Mouse (Mus musculus): ENCODE results near the gene Tceal1. TPM values are rescaled to one million over a fixed set of nuclear protein-coding genes. Genes with fewer than 3 reads are reported as not detected.
"Not testable (repeated sequence)": the region's sequence is repeated elsewhere in the genome, so short reads cannot be mapped to it uniquely, and the experiment has no call there.

Gene Tceal1
- total RNA-seq (2021): 10 to 100 TPM; 14.1 to 16.6 TPM
- long read RNA-seq, experiment 1, transcript Tceal1-201 (2 exons, 2,803 nt): major isoform, 16 of 18 reads
- long read RNA-seq, experiment 1, partial matches to known transcripts: 0 of 18 reads
- long read RNA-seq, experiment 1, other reads (novel, unspliced or antisense): 2 of 18 reads
- long read RNA-seq, experiment 2, transcript Tceal1-201 (2 exons, 2,803 nt): major isoform, 11 of 17 reads
- long read RNA-seq, experiment 2, partial matches to known transcripts: 1 of 17 reads
- long read RNA-seq, experiment 2, other reads (novel, unspliced or antisense): 5 of 17 reads

GRCm38 (mm10) chrX:136707446-136708167 is at the start of gene Tceal1:
TSS of gene Tceal1 (plus strand) at chrX:136707982.
- DNase-seq (ENCODE audit: extremely low spot score in 1 of 2, low spot score in 2 of 2): peak; percentile 51 to 62
- Histone ChIP-seq H3K27ac (peak within 1 kb of the TSS; percentile 66), H3K4me3 (peak within 1 kb of the TSS; percentile 54)
- intact Hi-C loops (cut with DNase I): loop anchor here (1.0 to 2.0 kb wide), 2 partner anchors 34 to 37 kb away; no protein-coding TSS in a partner anchor
- TF ChIP-seq CTCF (IDR thresholded peaks at IDR 0.05): no peak

GRCm38 (mm10) chrX:136666281-136666706 is 41.5 kb upstream of the Tceal1 start:
- Histone ChIP-seq H3K4me3 (peak overlapping the region; percentile 49), H3K27ac (peak overlapping the region; percentile 92)
- no peak for TF ChIP-seq CTCF (IDR thresholded peaks at IDR 0.05)
- intact Hi-C loops (cut with DNase I): loop anchor here (5.0 kb wide), 1 partner anchor 76 kb away; the partner anchor contains the start of gene Morf4l2
- peak; percentile 20 to 60 for DNase-seq (ENCODE audit: extremely low spot score in 1 of 2, low spot score in 2 of 2)

GRCm38 (mm10) chrX:136666762-136667464 is 40.9 kb upstream of the Tceal1 start:
- Histone ChIP-seq H3K27ac (peak overlapping the region; percentile 92), H3K4me3 (peak overlapping the region; percentile 49)
- DNase-seq (ENCODE audit: extremely low spot score in 1 of 2, low spot score in 2 of 2): peak; percentile 10 to 11
- intact Hi-C loops (cut with DNase I): loop anchor here (5.0 kb wide), 1 partner anchor 75 kb away; the partner anchor contains the start of gene Morf4l2

- DNase-seq (ENCODE audit: extremely low spot score in 1 of 2, low spot score in 2 of 2): no peak
- Histone ChIP-seq H3K4me3 (no peak overlapping the region), H3K27ac (no peak overlapping the region)
- intact Hi-C loops (cut with DNase I): loop anchor here (5.0 kb wide), 1 partner anchor 74 kb away; the partner anchor contains the start of gene Morf4l2
- no peak for TF ChIP-seq CTCF (IDR thresholded peaks at IDR 0.05)
Observed at GRCm38 (mm10) chrX:136668794-136669193, 39.0 kb upstream of the Tceal1 start.

- DNase-seq (ENCODE audit: extremely low spot score in 1 of 2, low spot score in 2 of 2): no peak
- TF ChIP-seq CTCF (IDR thresholded peaks at IDR 0.05): no peak
- intact Hi-C loops (cut with DNase I): no loop called here
- Histone ChIP-seq H3K4me3 (no peak overlapping the region), H3K27ac (no peak overlapping the region)
Observed at GRCm38 (mm10) chrX:136680989-136681388, 26.8 kb upstream of the Tceal1 start.

GRCm38 (mm10) chrX:136691606-136692293 is 16.0 kb upstream of the Tceal1 start:
- H3K27ac ChIP-seq; DNase-seq (ENCODE audit: extremely low spot score in 1 of 2, low spot score in 2 of 2); intact Hi-C loops (cut with DNase I); H3K4me3 ChIP-seq: not testable (repeated sequence)

- no peak for DNase-seq (ENCODE audit: extremely low spot score in 1 of 2, low spot score in 2 of 2)
- intact Hi-C loops (cut with DNase I): no loop called here
- TF ChIP-seq CTCF (IDR thresholded peaks at IDR 0.05): no peak
- Histone ChIP-seq H3K4me3 (no peak overlapping the region), H3K27ac (no peak overlapping the region)
Observed at GRCm38 (mm10) chrX:136692294-136692675, 15.5 kb upstream of the Tceal1 start.

- no peak for TF ChIP-seq CTCF (IDR thresholded peaks at IDR 0.05)
- no peak for DNase-seq (ENCODE audit: extremely low spot score in 1 of 2, low spot score in 2 of 2)
- no peak overlapping the region for H3K4me3 ChIP-seq
- H3K27ac ChIP-seq: no peak overlapping the region
- intact Hi-C loops (cut with DNase I): no loop called here
Observed at GRCm38 (mm10) chrX:136693196-136693595, 14.6 kb upstream of the Tceal1 start.

GRCm38 (mm10) chrX:136708168-136708681 is 443 bp downstream of the Tceal1 start:
- DNase-seq (ENCODE audit: extremely low spot score in 1 of 2, low spot score in 2 of 2): peak; percentile 15 to 47
- peak overlapping the region; percentile 66 for H3K27ac ChIP-seq
- intact Hi-C loops (cut with DNase I): loop anchor here (1.0 kb wide), 1 partner anchor 33 kb away; no protein-coding TSS in a partner anchor
- TF ChIP-seq CTCF (IDR thresholded peaks at IDR 0.05): no peak
- H3K4me3 ChIP-seq: peak overlapping the region; percentile 54

GRCm38 (mm10) chrX:136708782-136709181 is 1.0 kb downstream of the Tceal1 start:
- peak overlapping the region; percentile 54 for H3K4me3 ChIP-seq
- intact Hi-C loops (cut with DNase I): loop anchor here (1.0 kb wide), 1 partner anchor 33 kb away; no protein-coding TSS in a partner anchor
- no peak for TF ChIP-seq CTCF (IDR thresholded peaks at IDR 0.05)
- no peak for DNase-seq (ENCODE audit: extremely low spot score in 1 of 2, low spot score in 2 of 2)
- peak overlapping the region; percentile 66; the same call in 1 of the 2 replicates for H3K27ac ChIP-seq

- peak overlapping the region; percentile 53; the same call in 1 of the 2 replicates for H3K27ac ChIP-seq
- H3K4me3 ChIP-seq; intact Hi-C loops (cut with DNase I); DNase-seq (ENCODE audit: extremely low spot score in 1 of 2, low spot score in 2 of 2): not testable (repeated sequence)
Observed at GRCm38 (mm10) chrX:136714742-136715474, 7.1 kb downstream of the Tceal1 start.
